Mouse (Mus musculus): ENCODE data around the gene Mllt1.
A peak's percentile ranks its signal among the peaks of the same experiment; 100 is the strongest.
"Not testable (repeated sequence)": the region's sequence is repeated elsewhere in the genome, so short reads cannot be mapped to it uniquely, and the experiment has no call there.

Gene Mllt1

GRCm38 (mm10) chr17:56934545-56935330, 477 bp downstream of the Mllt1 start:
- no peak for DNase-seq

DNA sequence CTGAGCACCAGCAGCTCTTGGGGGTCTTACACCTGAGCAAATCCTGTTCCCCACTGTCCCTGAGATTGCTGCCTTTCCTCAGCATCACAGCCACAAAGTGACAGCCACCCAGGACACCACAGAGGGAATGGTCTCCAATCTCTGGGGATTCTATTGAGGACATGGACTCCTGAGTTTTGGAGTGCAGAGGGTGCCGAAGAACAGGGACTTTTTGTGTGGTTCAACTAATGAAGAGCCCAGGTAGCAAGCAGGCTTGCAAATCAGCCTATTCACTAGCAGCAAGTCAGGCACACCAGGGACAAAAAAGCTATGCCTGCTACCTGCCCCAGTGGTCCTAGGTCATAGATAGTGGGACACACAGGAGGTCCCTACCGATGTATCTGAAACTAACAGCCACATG, 1.8 kb downstream of the Mllt1 start:
- no peak for DNase-seq

DNA sequence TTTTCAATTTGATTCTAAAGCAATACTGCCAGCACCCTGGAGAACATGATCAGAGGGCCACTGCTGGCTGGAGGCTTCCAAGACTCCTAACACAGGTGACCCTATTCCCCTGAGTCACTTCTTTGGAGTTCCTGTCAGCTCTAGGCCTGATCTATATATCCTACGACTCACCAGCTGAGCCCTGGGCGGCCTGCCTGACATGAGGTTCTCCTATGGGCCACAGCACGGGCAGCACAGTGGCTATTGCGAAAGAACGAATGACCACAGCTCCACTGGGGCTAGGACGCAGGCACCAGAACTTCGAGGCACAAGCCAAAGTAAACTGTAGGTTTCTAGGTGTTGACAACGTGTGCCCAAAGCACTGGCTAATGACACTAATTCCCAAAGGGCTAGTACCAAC, 5.2 kb downstream of the Mllt1 start:
- no peak for DNase-seq

DNA sequence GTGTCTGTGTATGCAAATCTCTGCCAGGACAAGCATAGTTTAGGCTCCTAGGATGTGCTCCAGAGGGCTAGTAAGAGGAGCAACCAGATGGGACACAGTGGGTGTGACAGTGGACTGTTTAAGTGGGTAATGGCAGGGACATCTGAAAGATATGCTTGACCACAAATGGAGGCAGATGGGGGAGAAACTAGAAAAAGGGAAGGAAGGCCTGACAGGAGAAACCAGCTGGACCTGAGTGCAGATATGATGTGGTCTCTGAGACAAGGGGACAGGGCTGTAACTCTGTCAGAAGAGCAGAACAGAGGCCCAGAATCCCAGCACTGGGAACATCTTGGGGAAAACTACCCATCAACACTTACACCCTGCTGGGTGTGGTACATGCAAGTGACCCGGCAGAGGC, 5.7 kb downstream of the Mllt1 start:
- no peak for DNase-seq

- no peak for DNase-seq
These were observed 6.1 kb downstream of the Mllt1 start for GRCm38 (mm10) chr17:56929101-56929500.

- DNase-seq = no peak
These were observed 9.2 kb downstream of the Mllt1 start for GRCm38 (mm10) chr17:56925998-56926397.

DNA sequence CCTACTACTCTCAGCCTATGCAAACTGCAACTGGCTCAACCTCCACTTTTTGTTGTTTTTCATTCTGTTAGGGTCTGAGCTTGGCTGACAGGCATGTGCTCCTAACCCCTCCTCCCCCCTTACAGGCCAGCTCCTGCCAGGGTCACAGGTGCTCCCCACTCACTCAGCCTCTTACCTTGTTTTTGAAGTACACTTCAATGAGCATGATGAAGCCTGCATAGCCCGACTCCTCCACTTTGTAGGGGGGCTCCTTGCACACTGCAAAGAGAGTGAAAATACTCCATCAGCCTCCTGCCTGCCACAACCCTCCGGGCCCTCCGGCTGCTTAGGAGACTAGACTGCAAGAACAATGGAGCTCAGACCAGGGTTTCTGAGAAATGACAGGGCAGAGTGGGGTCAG, 15.5 kb downstream of the Mllt1 start:
- DNase-seq = no peak

DNA sequence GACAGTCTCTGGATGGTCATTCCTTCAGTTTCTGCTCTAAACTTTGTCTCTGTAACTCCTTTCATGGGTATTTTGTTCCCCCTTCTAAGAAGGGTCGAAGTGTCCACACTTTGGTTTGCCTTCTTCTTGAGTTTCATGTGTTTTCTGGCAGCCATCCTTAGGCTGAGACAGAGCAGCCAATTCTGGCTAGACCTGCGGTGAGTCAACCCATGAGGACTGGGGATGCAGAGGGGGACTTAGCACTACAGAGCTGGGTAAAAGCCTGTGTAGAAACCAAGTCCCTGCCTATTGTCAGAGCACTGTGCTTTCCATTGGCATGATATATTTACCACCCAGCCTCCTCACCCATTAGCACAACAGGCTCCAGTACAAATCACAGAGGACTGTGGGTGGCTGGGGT, 18.0 kb downstream of the Mllt1 start:
- no peak for DNase-seq

- DNase-seq = no peak
These were observed 21.8 kb downstream of the Mllt1 start for GRCm38 (mm10) chr17:56913444-56913843.

DNA sequence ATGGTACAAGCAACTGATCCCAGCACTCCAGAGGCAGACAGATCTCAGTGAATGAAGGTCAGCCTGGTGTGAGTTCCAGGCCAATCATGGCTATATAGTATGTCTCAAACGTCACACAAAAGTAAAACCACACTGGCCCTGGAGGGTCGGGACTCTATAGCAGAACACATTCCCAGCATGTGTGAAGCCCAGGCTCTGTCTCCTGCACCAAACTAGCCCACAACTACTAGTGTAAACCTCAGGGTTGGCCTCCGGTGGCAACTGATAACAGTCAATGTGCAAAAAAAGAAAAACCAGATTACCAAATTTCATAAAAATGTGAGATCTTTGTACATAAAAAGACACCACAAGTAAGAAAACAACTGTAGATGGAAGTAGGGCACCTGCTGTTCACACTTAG, 22.2 kb downstream of the Mllt1 start:
- DNase-seq = no peak

- not testable (repeated sequence) for DNase-seq
These were observed 25.5 kb downstream of the Mllt1 start for GRCm38 (mm10) chr17:56909764-56910163.

GRCm38 (mm10) chr17:56907887-56908286, 27.3 kb downstream of the Mllt1 start:
- DNase-seq = no peak

GRCm38 (mm10) chr17:56907096-56907495, 28.1 kb downstream of the Mllt1 start:
- no peak for DNase-seq

DNA sequence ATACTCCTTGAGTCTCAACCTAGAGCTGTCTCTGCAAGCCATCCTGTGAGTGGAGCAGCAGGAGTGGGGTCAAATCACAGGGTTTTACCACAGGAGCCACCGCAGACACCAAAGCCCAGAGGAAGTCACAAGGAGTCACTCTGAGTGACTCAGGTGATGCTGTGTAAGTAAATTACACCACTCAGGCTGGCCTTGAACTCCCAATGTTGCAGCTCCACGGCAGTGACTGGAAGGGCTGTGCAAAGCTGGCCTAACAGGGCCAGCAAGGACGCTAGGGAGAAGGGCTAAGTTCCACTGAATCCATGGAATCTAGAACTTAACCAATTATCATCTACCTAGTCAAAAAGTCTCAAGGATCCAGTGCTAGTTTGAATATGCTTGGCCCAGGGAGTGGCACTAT, 29.0 kb downstream of the Mllt1 start:
- DNase-seq = no peak

DNA sequence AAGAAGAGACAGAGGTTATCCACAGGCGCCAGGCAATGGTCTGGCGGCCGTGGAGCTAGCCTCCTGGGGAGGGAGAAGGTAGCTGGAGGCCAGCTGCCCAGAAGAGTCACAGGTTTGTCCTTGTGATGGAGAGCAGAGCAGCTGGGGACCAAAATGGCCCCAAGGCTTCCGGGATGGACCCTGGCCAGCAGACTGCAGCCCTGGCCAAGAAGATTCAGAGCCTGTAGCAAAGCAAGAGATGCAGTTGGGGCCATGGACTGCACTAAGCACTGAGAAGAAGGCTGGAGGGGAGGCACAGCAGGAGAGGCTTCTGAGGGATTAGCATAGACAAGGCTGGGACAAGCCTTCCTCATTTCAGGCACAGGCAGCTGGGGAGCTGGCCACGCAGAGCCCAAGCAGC, 32.5 kb downstream of the Mllt1 start:
- DNase-seq = no peak

GRCm38 (mm10) chr17:56897630-56898195, 37.5 kb downstream of the Mllt1 start:
- peak; percentile 83 for DNase-seq

- DNase-seq = no peak
These were observed 38.6 kb downstream of the Mllt1 start for GRCm38 (mm10) chr17:56896513-56897129.

DNA sequence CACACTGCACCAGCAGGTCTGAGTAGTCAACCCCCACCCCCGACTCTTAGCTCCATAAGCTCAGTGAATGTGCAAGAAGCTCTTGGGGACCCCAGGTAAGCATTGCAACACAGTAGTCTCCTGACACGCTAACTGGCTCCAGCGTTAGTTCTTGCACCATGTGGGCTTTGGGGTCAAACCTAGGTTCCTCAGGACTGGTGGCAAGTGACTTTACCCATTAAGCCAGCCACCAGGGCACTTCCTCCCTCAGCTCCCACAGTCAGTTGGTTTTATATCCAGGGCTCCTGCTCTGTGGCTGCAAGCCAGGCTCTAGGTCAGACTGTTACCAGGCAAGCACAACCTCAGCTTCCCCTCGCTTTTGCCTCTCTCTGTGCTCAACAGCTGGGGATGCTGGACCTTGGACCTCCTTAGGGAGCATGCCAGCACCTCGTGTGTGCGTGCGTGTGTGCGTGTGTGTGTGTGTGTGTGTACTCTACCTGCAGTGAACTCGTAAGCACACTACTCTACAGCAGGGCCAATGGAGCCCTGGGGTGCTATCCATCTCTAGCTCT, 39.8 kb downstream of the Mllt1 start:
- DNase-seq = no peak

GRCm38 (mm10) chr17:56890018-56890417, 45.2 kb downstream of the Mllt1 start:
- DNase-seq = no peak

GRCm38 (mm10) chr17:56888050-56888449, 47.2 kb downstream of the Mllt1 start:
- DNase-seq = no peak

DNA sequence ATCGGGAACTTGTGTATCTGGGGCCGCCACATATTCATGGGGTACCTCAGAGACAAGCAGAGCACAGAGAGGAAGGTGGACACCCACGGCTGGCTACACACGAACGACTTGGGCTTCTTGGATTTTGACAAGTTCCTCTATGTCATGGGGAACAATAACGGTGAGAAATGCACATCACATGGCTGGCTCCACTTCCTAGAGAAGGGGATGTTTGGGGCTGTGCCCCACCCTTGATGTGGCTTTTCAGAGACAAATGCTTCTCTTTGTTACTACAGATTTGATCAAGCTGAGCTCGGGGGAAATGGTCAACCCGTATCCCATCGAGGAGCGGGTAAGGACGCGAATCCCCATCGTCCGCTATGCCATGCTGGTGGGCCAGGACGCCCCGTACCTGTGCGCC, 50.4 kb downstream of the Mllt1 start:
- no peak for DNase-seq

- no peak for DNase-seq
These were observed 50.9 kb downstream of the Mllt1 start for GRCm38 (mm10) chr17:56884331-56884730.

- no peak for DNase-seq
These were observed 51.6 kb downstream of the Mllt1 start for GRCm38 (mm10) chr17:56883612-56884011.

DNA sequence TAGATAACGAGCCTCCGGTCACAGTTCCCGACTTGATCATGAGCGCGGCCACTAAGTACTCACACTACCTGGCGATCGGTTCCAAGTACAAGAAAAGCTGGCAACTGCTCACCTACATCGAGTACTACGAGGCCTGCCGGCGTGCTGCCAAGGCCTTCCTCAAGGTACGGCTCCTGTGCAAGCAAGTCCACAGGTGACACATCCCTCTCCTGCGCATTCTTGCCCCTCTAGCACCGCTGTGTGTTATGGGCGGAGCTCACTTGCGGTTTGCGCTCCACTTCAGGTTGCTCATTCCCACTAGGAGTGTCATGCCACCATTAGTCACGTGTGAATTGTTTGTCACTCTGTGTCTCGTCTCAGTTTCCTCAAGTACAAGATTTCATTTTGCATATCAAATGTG, 57.8 kb downstream of the Mllt1 start:
- no peak for DNase-seq
